Mouse (Mus musculus) CD4-positive, CD25-positive, alpha-beta regulatory T cell, adult 4 months (primary cell): Measurements from ENCODE around the gene Churc1. TPM values are rescaled to one million over a fixed set of nuclear protein-coding genes. Genes with fewer than 3 reads are reported as not detected.

Experiments
- ATAC-seq: one replicate; pipeline ENCODE4 v1.8.0; 2017
- polyA plus RNA-seq, 2 experiments: library from polyadenylated mRNA; unstranded; fragments of 100-300 nt; shearing (Covaris generic); gene quantifications; one replicate each; pipeline ENCODE4 v1.2.1; 2017

Churc1 gene
- polyA plus RNA-seq, 2 experiments from 2014 or later, result 129 to 145 TPM

DNA sequence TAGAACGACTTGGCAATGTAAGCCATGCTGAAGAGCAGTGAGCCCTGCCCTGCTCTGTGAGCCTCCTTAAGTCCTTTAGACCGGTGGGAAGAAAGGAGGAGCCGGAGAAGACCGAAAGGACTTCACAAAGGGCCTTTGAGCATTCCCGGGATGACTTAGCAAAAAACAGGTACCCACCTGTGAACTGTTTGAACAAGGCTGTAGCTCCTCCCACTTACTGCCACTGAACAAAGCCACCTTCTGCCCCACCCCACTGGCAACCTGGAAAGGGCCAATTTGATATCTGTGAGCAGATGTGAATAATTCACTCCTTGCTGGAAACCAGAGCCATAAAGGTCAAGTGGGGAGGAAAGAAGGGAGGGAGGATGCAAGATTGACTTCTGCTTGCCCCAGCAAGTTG is 30.0 kb downstream of the Churc1 start, which contains the start of gene Gpx2:
Gene Gpx2 (minus strand): TSS at position 205 of the 400 bp plus-strand sequence.
- no peak for ATAC-seq

- ATAC-seq, result no peak
Observed at GRCm38 (mm10) chr12:76796938-76797539, 31.7 kb downstream of the Churc1 start.

GRCm38 (mm10) chr12:76798008-76798720 is 32.8 kb downstream of the Churc1 start:
- no peak for ATAC-seq

GRCm38 (mm10) chr12:76803028-76803427 is 37.7 kb downstream of the Churc1 start:
- no peak for ATAC-seq

GRCm38 (mm10) chr12:76803700-76804252 is 38.4 kb downstream of the Churc1 start:
- ATAC-seq, result peak; percentile 75

DNA sequence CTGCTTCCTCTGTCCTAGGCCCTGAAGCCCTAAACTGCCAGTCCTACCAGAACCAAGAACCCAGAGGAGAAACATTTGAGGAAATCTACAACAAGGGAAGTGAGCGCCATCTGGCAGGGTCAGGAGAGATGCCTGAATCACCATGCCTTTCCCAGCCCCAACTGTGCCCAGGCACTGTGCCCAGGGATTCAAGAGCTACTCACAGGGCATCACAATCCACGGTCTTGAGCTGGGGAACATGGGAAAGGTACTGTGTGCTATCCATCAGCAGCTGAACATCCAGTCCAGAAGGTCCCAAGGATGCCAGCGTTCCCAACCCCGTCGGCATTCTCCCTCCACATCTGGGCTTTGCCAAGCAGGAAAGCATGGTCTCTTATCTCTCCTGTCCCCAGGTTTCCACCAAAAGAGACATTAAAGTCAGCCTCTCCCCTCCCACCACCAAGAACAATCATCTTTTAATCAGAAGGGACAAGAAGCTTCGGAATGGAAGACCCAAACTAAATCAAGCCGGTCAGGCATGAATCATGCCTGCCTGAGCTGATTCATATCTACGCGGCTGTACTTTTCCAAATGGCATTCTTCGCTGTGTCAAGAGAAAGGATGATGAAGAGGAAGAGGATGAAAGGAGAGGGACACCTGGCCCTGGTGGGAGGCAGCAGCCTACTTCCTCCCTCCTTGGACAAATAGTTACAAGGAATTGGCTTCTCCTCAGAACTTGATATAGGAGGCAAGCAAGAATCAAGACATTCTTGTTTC is 39.9 kb downstream of the Churc1 start:
- ATAC-seq, result no peak

DNA sequence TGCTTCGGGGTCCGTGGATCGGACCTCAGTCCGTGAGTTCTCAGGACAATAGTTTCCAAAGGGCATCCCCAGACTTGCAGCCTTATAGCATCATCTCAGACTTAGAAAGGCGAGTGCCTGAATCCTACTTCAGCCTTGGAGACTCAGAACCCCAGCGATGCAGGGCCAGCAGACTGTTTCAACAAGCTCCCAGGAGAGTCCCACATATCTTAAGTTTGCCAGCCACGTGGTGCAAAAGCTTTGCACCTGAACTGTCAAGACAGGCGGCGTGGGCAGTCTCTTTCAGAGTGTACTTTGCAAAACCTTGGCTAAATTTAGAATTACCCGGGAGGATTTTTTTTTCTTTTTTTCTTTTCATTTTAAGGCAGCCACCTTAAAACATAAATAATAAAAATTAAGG is 42.5 kb downstream of the Churc1 start:
- ATAC-seq, result no peak

DNA sequence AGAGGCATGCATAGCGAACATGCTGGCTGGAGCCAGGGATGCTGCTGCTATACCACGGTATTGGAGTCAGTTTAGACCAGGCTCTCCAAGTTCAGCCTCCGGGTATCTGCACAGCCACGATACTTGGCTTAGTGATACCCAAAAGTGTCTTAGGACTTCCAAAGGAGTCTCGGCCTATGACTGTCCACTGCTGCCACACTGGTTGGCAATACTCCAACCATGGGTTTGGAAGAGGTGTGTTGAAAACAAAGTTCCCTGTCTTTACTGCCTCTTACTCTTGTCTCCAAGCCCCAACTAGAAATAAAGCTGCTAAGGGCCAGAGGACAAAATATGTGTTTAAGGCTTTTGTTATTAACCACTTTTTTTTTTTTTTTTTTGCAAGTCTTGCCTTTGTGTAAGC is 45.2 kb downstream of the Churc1 start:
- ATAC-seq, result no peak

- ATAC-seq, result no peak
Observed at GRCm38 (mm10) chr12:76811006-76811405, 45.7 kb downstream of the Churc1 start.

DNA sequence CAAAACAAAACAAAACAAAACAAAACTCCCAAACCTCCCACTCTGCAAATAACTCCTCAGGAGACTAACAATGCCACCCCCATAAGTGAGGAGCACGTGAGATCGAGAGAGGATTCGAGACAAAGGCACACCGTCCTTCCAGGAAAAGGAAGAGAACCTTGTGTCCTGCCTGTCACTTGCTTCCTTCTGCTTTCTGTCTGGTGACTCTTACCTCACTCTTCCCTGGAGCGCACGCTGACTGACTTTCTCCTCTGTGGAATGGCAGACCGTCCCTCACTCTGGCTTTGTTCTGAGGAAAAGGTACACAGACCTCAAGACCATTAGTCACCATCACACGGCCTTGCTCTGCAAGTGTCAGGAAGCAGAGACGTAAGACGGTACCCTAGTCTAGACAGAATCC is 48.2 kb downstream of the Churc1 start:
- ATAC-seq, result no peak

- ATAC-seq, result no peak
Observed at GRCm38 (mm10) chr12:76814120-76814519, 48.8 kb downstream of the Churc1 start.

DNA sequence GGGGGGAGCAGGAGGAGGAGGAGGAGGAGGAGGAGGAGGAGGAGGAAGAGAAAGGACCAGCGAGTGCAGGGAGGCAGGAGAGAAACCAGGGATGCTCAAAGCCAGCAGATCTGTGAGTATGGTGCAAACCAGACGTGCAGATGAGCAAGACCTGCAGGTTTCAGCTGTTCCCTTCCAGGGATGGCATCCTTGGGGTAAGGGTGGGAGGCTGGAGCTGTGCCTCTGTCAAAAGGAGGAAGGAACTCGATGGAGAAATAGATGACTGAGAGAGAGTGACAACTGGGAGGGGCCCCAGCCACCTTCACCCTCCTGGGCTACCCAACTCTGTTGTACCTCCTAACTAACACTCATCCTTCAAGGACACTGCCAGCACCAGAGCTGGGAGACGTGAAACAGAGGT is 51.4 kb downstream of the Churc1 start:
- no peak for ATAC-seq

- ATAC-seq, result no peak
Observed at GRCm38 (mm10) chr12:76817176-76817575, 51.8 kb downstream of the Churc1 start.

DNA sequence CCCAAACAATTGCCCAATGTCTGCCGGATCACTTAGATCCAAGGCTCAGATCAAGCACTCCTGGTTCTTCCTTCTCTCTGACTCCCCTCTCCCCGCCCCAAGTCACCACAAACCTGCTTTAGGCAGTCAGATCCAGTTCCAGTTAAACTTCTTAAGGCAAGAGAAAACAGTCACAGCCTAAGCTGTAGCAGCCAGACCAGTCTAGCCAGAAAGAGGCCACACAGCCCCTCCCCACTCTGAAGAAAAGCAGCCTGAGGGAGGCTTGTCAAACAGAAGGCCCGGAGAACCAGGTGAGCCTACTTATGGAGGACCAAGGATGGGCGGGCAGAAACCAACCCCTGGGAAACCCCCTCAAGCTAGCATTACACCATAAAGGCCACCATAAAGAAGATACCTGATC is 52.8 kb downstream of the Churc1 start:
- no peak for ATAC-seq

DNA sequence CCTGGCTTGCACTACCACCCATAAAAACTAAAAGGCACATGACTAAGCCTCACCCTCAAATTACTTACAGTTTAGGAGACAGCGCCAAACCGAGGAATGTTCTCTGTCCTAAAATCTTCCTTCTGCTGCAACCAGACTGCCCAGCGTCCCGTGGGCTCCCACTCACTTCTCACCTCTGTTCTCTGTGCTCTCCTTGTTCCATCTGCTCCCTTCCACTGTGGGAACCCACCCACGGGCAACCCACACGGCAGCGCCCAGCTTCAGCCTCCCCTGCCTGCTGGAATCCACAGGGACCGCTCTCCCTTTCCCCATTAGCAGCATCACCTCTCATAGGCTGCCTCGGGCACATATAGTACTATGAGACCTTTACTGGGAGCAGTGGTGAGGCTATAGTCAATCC is 53.6 kb downstream of the Churc1 start:
- ATAC-seq, result no peak

DNA sequence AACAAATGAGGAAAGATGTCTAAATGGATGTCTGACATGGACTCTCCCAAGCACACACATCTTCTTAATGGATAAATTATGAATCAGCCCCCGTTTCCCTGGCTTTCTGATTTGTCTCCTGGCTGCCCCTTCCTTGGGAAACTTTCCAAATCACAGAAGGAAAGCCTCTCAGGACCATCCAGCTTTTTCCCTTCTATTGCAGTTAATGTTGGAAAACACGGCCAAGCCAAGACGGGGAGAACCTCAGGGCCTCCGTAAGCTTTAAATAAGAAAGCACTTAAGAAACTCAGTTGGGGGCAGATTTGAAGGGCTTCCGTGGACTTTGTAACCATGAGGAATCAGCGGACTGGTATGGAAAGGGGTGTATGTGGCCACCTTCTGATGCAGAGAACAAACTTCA is 54.5 kb downstream of the Churc1 start:
- ATAC-seq, result no peak

DNA sequence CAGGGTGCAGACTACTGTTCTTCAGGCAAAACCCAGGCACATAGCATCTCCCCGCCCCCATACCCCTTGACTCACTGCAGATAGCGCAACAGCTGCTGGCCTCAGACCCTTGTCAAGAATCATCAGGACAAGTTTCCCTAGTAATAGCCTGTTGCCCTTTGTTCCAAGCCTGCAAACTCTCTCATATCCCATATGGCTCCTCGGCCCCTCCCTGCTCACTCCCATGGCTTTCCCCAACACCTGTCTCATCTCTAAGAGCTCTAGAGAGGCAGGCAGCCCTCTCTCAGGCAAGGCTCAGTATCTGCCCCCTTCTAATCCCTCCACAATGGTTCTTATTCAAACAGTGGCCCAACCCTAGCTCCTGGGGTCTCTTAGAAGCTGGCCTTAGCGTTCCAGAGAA is 55.3 kb downstream of the Churc1 start:
- no peak for ATAC-seq

GRCm38 (mm10) chr12:76822002-76822650 is 56.8 kb downstream of the Churc1 start:
- peak; percentile 51 for ATAC-seq

DNA sequence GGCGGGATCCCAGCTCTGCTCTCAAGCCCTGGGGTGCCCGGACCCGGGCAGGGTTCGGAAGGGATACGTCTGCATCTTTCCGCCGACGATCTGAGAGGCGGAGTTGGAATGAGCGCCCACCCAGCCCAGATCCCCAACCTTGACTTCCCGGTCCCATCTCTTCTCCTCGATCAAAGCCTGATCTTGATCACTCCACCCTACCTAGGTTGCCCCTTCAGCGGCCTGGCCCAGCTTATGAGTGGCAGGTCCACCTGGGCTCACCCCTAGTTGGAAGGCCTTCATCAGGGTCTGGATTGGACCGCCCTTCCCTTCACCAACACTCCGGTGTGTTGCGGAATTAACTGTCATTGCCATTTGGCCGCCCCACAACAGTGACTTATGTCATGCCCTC is 57.3 kb downstream of the Churc1 start, which contains the start of gene Rab15:
Gene Rab15 (minus strand): TSS at position 258 of the 391 bp plus-strand sequence.
- ATAC-seq, result no peak

GRCm38 (mm10) chr12:76825283-76825682 is 59.9 kb downstream of the Churc1 start:
- no peak for ATAC-seq

- no peak for ATAC-seq
Observed at GRCm38 (mm10) chr12:76832704-76833103, 67.4 kb downstream of the Churc1 start.
